Mouse (Mus musculus): ENCODE measurements around the gene Mettl25. TPM values are rescaled to one million over a fixed set of nuclear protein-coding genes. Genes with fewer than 3 reads are reported as not detected.

Mettl25 gene
- total RNA-seq, 2 experiments from 2014 or later = 8.2 to 8.4 TPM

DNA sequence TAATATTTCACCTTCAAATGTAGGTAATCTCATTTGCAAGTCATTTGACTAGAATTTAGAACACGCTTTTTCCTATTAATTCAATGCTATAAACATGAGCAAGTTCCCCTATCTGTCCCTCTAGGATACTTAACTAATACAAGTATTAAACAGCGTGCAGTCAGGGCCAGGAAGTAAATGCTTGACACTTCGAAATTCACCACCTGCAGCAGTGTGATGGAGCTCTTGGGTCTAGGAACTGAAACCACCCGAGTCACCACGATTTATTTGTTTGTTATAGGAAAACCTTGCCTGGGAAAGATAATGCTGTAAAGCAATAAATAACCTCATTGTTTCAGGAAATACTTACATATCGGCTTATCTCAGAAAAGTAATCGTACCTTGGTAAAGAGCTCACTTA lies 81.1 kb downstream of the Mettl25 start:
- no peak for DNase-seq (ENCODE audit: low spot score in 2 of 2)

DNA sequence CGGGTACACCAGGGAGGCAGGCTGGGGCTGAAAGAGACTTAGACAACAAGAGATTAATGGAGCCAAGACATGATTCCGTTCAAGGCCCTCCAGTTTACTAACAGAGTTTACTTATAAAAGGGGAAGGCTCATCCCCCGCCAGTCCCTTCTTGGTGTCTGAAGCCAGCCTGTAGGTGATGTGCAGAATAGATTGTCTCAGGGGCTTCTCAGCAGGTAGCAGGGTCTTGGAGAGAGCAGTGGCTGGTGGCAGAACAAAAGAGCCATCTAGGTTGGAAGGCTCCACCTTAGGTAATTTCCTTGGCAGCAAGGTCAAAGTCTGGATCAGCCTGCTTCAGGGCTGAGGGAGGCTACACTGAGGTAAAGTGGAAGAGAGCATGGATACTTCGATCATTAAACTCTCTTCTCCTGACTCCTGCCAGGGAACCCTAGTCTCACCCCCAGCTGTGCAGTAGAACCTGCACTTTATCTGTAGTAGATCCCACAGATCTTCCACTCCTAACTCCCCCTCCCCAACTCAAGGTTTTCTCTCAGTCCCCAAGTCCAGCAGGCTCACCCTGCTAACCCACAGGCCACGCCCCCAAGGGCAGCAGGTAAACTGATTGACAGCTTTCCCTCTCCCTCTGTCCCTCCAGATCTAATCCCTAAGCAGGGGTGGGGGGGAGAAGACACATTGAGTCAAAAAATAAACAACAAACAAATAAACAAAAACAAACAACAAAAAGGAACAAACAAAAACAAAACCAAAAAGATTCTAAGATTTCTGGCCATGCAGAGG lies 87.2 kb downstream of the Mettl25 start:
- DNase-seq (ENCODE audit: low spot score in 2 of 2) = no peak

DNA sequence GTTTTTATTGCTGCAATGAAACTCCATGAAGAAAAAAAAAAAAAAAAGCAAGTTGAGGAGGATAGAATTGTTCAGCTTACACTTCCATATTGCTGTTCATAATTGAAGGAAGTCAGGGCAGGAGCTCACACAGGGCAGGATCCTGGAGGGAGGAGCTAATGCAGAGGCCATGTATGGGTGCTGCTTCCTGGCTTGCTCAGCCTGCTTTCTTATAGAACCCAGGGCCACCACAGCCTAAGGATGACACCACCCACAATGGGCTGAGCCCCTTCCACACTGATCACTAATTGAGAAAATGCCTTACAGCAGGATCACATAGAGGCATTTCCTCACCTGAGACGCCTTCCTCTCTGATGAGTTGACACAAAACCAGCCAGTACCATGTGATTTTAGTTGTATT lies 95.2 kb downstream of the Mettl25 start:
- DNase-seq (ENCODE audit: low spot score in 2 of 2) = no peak

DNA sequence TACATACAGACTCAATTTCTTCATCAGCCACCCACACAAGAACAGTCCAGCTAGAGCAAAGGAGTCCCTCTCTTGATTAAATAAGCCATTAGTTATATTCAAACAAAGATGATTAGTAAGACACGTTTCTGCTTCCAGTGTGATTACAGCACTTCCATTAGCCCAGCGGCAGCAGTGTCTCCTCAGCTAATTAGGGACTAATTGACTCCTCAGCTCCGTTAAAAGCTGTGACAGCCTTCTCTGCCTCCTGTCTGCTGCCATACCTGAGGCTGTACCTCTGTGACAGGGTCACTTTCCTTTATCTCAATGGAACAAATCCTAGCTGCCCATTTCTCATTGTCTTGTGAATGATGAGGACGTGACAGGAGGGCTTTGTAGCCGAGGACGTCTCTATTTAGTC lies 99.4 kb downstream of the Mettl25 start:
- no peak for DNase-seq (ENCODE audit: low spot score in 2 of 2)

GRCm38 (mm10) chr10:105738942-105739341 lies 102.2 kb downstream of the Mettl25 start:
- DNase-seq (ENCODE audit: low spot score in 2 of 2) = no peak

DNA sequence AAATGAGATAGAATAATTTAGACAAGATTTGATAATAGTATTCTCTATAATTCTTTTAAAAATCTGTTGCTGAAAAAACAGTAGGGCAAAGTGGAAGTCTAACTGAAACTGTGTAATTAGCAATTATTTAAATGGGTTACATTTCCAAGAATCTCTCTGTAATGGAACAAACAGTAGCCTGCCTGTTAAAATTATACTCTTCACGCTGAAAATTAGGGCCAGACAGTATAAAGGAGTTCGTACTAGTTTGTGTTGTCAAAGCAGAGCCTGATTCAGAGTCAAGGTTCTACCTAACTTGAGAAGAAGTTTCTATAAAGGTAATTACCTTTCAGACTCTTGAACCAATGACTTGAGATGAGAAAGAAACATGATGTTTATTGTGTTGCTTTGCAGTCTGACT lies 113.4 kb downstream of the Mettl25 start:
- no peak for DNase-seq (ENCODE audit: low spot score in 2 of 2)

DNA sequence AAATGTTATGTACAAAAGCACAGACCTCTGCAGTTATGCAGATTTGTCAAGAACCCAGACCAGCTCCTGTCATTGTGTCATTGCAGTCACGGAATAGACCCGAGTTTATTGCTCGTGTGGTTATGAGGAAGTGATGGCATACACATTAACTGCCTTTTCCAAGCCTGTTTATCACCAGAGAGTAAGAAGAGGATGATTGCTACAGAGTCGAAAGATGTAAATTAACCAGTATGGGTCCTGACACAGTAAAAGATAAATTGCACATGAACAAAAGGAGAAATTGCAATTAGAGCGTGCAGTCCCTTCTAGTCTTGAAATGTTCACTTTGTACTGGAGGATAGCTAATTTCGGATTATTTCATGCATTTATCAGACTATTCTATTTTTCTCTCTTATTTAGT lies 113.8 kb downstream of the Mettl25 start:
- no peak for DNase-seq (ENCODE audit: low spot score in 2 of 2)

- no peak for DNase-seq (ENCODE audit: low spot score in 2 of 2)
Observed at GRCm38 (mm10) chr10:105714844-105715243, 126.3 kb downstream of the Mettl25 start.

DNA sequence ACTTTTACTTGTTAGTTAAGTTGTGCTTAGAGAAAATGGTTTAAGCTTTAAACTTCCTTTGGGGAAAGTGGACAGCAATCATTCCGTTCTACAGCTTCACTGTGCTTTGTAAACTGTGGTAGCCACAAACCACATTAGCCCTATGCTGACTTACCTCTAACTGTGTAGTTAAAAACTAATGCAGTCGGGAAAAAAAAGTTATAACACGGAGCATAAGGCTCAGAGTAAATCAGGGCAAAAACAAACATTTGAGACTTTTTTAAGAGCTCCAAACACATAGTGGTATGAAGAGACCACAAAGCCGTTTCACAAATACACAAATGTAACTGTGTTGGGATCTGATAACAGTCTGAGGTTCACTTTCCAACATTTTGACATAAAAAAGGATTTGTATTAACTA lies 126.8 kb downstream of the Mettl25 start:
- DNase-seq (ENCODE audit: low spot score in 2 of 2) = no peak

DNA sequence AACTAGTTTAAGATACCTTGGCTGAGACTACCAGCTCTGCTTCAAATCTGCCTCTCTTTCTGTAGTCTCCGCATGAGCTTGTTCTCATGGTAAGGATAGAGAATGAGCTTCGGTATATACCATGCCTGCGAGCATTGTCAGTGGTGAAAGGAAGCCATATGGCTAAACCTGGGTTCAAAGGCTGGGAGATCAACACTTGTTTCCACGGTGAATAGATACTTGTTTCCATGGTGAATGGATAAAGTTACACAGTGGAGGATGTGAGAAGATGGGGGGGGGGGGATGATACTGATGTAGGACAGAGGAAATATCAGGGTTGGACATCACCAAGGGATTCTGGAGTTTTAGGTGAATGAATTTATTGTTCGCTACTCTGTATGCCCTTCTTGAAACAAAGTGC lies 128.0 kb downstream of the Mettl25 start:
- DNase-seq (ENCODE audit: low spot score in 2 of 2) = no peak

Other genes with a start within 250 kb of the Mettl25 start
- gene Ccdc59, start 313 bp downstream of the Mettl25 start, total RNA-seq (2021) = 10 to 100 TPM; 19.7 to 20.0 TPM

Measured in gastrocnemius, postnatal 4 days (tissue).